Mouse (Mus musculus) heart, embryonic 11.5 days (tissue): ENCODE results near the gene Mphosph9. TPM values are rescaled to one million over a fixed set of nuclear protein-coding genes. Genes with fewer than 3 reads are reported as not detected.

Experiments used
- ATAC-seq: fragments of 200-750 bp; cut with Nextera tagmentation; replicated peaks from 2 replicates; pipeline ENCODE4 v1.8.0; 2017; ENCODE audit warnings: moderate library complexity; ENCODE audit not compliant: insufficient number of reproducible peaks, low FRiP score, low TSS enrichment
- H3K27ac ChIP-seq: fragments of 300-500 bp; sonication (generic); 2 replicates; pipeline ENCODE4 v1.5.1; 2014; ENCODE audit warnings: mild to moderate bottlenecking, low read depth, low read length
- H3K27me3 ChIP-seq: fragments of 300-500 bp; sonication (generic); 2 replicates; pipeline ENCODE4 v1.6.1; 2014; ENCODE audit warnings: mild to moderate bottlenecking, low read length, mixed read lengths; ENCODE audit not compliant: control insufficient read depth, insufficient read depth
- H3K36me3 ChIP-seq: fragments of 300-500 bp; sonication (generic); 2 replicates; pipeline ENCODE4 v1.6.1; 2014; ENCODE audit warnings: mild to moderate bottlenecking, low read length, moderate library complexity, mixed read lengths; ENCODE audit not compliant: control insufficient read depth, insufficient read depth
- H3K4me1 ChIP-seq: fragments of 300-500 bp; sonication (generic); 2 replicates; pipeline ENCODE4 v1.6.1; 2014; ENCODE audit warnings: low read length; ENCODE audit not compliant: control insufficient read depth, insufficient read depth
- H3K4me2 ChIP-seq: fragments of 300-500 bp; sonication (generic); 2 replicates; pipeline ENCODE4 v1.6.1; 2014; ENCODE audit warnings: mild to moderate bottlenecking, moderate library complexity
- H3K4me3 ChIP-seq: fragments of 300-500 bp; sonication (generic); 2 replicates; pipeline ENCODE4 v1.5.1; 2014; ENCODE audit warnings: low read depth, low read length
- H3K9ac ChIP-seq: fragments of 300-500 bp; sonication (generic); 2 replicates; pipeline ENCODE4 v1.6.1; 2014; ENCODE audit warnings: mild to moderate bottlenecking, low read depth, low read length, moderate library complexity
- H3K9me3 ChIP-seq: fragments of 300-500 bp; sonication (generic); replicated peaks from 2 replicates; pipeline ENCODE4 v1.6.1; 2016; ENCODE audit warnings: low read length; ENCODE audit not compliant: control insufficient read depth
- WGBS: fragments of 180-500 bp; shearing (Covaris S2); extraction: QIAGEN DNeasy Blood & Tissue Kit; methylation state at CpG from one replicate; pipeline ENCODE4 v1.1.7; 2014; ENCODE audit not compliant: insufficient replicate concordance; 5-methylcytosine and 5-hydroxymethylcytosine counted together
- polyA plus RNA-seq: library from polyadenylated mRNA; unstranded; fragments of >200 nt; fragmentation: Nextera tagmentation; extraction: Ambion mirVana; gene quantifications from 2 replicates; pipeline ENCODE4 v1.2.1, GENCODE M21; 2014

Mphosph9 gene
- polyA plus RNA-seq, 1 experiment from 2014 or later, result 15.5 TPM

- no peak overlapping the region for H3K9ac ChIP-seq
- no peak overlapping the region for H3K4me3 ChIP-seq
- no peaks in the 10 kb centered on the region for H3K27me3 ChIP-seq
- ATAC-seq, result no peak
- no peaks in the 10 kb centered on the region; the same call in 1 of the 2 replicates for H3K36me3 ChIP-seq
- H3K4me1 ChIP-seq, result peaks cover 53% of the 10 kb centered on the region
- no peaks in the 10 kb centered on the region for H3K9me3 ChIP-seq
- 87% methylated on average over 8 of the region's 8 CpGs for WGBS
- no peak overlapping the region for H3K4me2 ChIP-seq
- no peak overlapping the region for H3K27ac ChIP-seq
These were observed 83.3 kb downstream of the Mphosph9 start for GRCm38 (mm10) chr5:124244449-124244848.

- no peaks in the 10 kb centered on the region; the same call in 1 of the 2 replicates for H3K36me3 ChIP-seq
- no peak overlapping the region for H3K4me2 ChIP-seq
- no peak for ATAC-seq
- H3K27ac ChIP-seq, result no peak overlapping the region
- H3K9me3 ChIP-seq, result no peaks in the 10 kb centered on the region
- WGBS, result 78% methylated on average over 9 of the region's 9 CpGs
- H3K9ac ChIP-seq, result no peak overlapping the region
- H3K4me3 ChIP-seq, result no peak overlapping the region
- H3K27me3 ChIP-seq, result no peaks in the 10 kb centered on the region
- H3K4me1 ChIP-seq, result peaks cover 47% of the 10 kb centered on the region
These were observed 84.4 kb downstream of the Mphosph9 start for GRCm38 (mm10) chr5:124243236-124243901.

- H3K9ac ChIP-seq, result no peak overlapping the region
- no peak overlapping the region for H3K4me3 ChIP-seq
- no peak overlapping the region; the same call in 1 of the 2 replicates for H3K4me2 ChIP-seq
- peak overlapping the region; percentile 41; the same call in 1 of the 2 replicates for H3K27ac ChIP-seq
- WGBS, result 44% methylated on average over 10 of the region's 10 CpGs
- no peaks in the 10 kb centered on the region; the same call in 1 of the 2 replicates for H3K36me3 ChIP-seq
- no peaks in the 10 kb centered on the region for H3K27me3 ChIP-seq
- H3K4me1 ChIP-seq, result peaks cover 36% of the 10 kb centered on the region
- ATAC-seq, result no peak
- no peaks in the 10 kb centered on the region for H3K9me3 ChIP-seq
These were observed 85.9 kb downstream of the Mphosph9 start for GRCm38 (mm10) chr5:124241686-124242444.

- no peaks in the 10 kb centered on the region for H3K9me3 ChIP-seq
- H3K9ac ChIP-seq, result no peak overlapping the region
- ATAC-seq, result no peak
- peak overlapping the region; percentile 38; the same call in 1 of the 2 replicates for H3K27ac ChIP-seq
- H3K4me2 ChIP-seq, result peak overlapping the region; percentile 22
- H3K27me3 ChIP-seq, result no peaks in the 10 kb centered on the region
- H3K36me3 ChIP-seq, result no peaks in the 10 kb centered on the region; the same call in 1 of the 2 replicates
- H3K4me3 ChIP-seq, result no peak overlapping the region
- H3K4me1 ChIP-seq, result peaks cover 37% of the 10 kb centered on the region
- 32% methylated on average over 22 of the region's 22 CpGs for WGBS
These were observed 86.7 kb downstream of the Mphosph9 start for GRCm38 (mm10) chr5:124240841-124241685.

GRCm38 (mm10) chr5:124236180-124236579, 91.6 kb downstream of the Mphosph9 start:
- Histone ChIP-seq H3K4me2 (no peak overlapping the region), H3K27me3 (no peaks in the 10 kb centered on the region), H3K27ac (no peak overlapping the region), H3K9me3 (no peaks in the 10 kb centered on the region), H3K9ac (no peak overlapping the region), H3K4me1 (peaks cover 52% of the 10 kb centered on the region), H3K36me3 (no peaks in the 10 kb centered on the region), H3K4me3 (no peak overlapping the region)
- no peak for ATAC-seq
- WGBS, result 74% methylated on average over 4 of the region's 4 CpGs

- peak overlapping the region; percentile 23; the same call in 1 of the 2 replicates for H3K9ac ChIP-seq
- no peaks in the 10 kb centered on the region for H3K9me3 ChIP-seq
- H3K4me3 ChIP-seq, result no peak overlapping the region
- no peaks in the 10 kb centered on the region for H3K27me3 ChIP-seq
- peaks cover 43% of the 10 kb centered on the region for H3K4me1 ChIP-seq
- ATAC-seq, result no peak
- H3K36me3 ChIP-seq, result no peaks in the 10 kb centered on the region
- peak overlapping the region; percentile 77 for H3K27ac ChIP-seq
- peak overlapping the region; percentile 45 for H3K4me2 ChIP-seq
- WGBS, result 86% methylated on average over 6 of the region's 6 CpGs
These were observed 93.0 kb downstream of the Mphosph9 start for GRCm38 (mm10) chr5:124234778-124235177.

GRCm38 (mm10) chr5:124233874-124234661, 93.7 kb downstream of the Mphosph9 start:
- Histone ChIP-seq H3K4me2 (peak overlapping the region; percentile 45), H3K27me3 (no peaks in the 10 kb centered on the region), H3K9me3 (no peaks in the 10 kb centered on the region), H3K27ac (peak overlapping the region; percentile 77), H3K36me3 (no peaks in the 10 kb centered on the region), H3K4me3 (no peak overlapping the region), H3K9ac (peak overlapping the region; percentile 12), H3K4me1 (peaks cover 43% of the 10 kb centered on the region)
- WGBS, result 36% methylated on average over 12 of the region's 12 CpGs
- ATAC-seq, result no peak; the same call in 1 of the 2 replicates

- no peak overlapping the region for H3K4me2 ChIP-seq
- H3K4me1 ChIP-seq, result peaks cover 39% of the 10 kb centered on the region
- 73% methylated on average over 8 of the region's 8 CpGs for WGBS
- H3K4me3 ChIP-seq, result no peak overlapping the region
- peak overlapping the region; percentile 54 for H3K27ac ChIP-seq
- H3K9me3 ChIP-seq, result no peaks in the 10 kb centered on the region
- no peak overlapping the region for H3K9ac ChIP-seq
- H3K27me3 ChIP-seq, result no peaks in the 10 kb centered on the region
- ATAC-seq, result no peak
- no peaks in the 10 kb centered on the region for H3K36me3 ChIP-seq
These were observed 94.7 kb downstream of the Mphosph9 start for GRCm38 (mm10) chr5:124233144-124233465.
